Mouse (Mus musculus): ENCODE data around the gene Thop1. TPM values are rescaled to one million over a fixed set of nuclear protein-coding genes. Genes with fewer than 3 reads are reported as not detected.
"Not testable (repeated sequence)": the region's sequence is repeated elsewhere in the genome, so short reads cannot be mapped to it uniquely, and the experiment has no call there.

Thop1 gene
- polyA plus RNA-seq, 1 experiment, result 77.4 TPM

DNA sequence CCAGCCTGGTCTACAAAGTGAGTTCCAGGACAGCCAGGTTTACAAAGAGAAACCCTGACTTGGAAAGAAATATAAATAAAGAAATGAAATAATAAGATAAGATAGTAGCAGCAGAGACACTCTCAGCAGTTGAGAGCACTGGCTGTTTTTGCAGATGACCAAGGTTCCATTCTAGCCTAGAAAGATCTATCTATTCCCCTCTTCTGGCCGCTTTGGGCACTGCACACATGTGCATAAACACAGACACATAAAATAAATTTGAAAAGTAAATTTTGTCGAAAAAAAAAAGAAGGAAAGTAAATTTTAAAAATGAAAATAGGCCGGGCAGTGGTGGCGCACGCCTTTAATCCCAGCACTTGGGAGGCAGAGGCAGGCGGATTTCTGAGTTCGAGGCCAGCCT, 33.6 kb upstream of the Thop1 start:
- Histone ChIP-seq H3K27me3 (ENCODE audit: control insufficient read depth, insufficient read depth, low read length, poor library complexity, severe bottlenecking) (no peaks in the 10 kb centered on the region), H3K27ac (ENCODE audit: insufficient read depth, low read length) (no peak overlapping the region), H3K4me1 (ENCODE audit: control insufficient read depth, insufficient read depth, low read length) (no peaks in the 10 kb centered on the region), H3K4me3 (ENCODE audit: low read depth, low read length) (no peak overlapping the region), H3K9ac (ENCODE audit: low read depth, poor library complexity, severe bottlenecking) (no peak overlapping the region), H3K9me3 (replicated peaks; ENCODE audit: control insufficient read depth, insufficient read depth, low read length, poor library complexity, severe bottlenecking) (no peaks in the 10 kb centered on the region), H3K36me3 (ENCODE audit: control insufficient read depth, insufficient read depth, low read length, poor library complexity, severe bottlenecking) (no peaks in the 10 kb centered on the region)
- no peak for TF ChIP-seq POLR2A (IDR thresholded peaks at IDR 0.05; ENCODE audit: insufficient read depth, low read length)
- no peak for TF ChIP-seq CTCF (IDR thresholded peaks at IDR 0.05; ENCODE audit: low read depth, low read length)
- TF ChIP-seq EP300 (IDR thresholded peaks at IDR 0.05; ENCODE audit: insufficient read depth, low read depth, low read length), result no peak

- Histone ChIP-seq H3K27me3 (ENCODE audit: control insufficient read depth, insufficient read depth, low read length, poor library complexity, severe bottlenecking) (no peaks in the 10 kb centered on the region), H3K27ac (ENCODE audit: insufficient read depth, low read length) (no peak within 1 kb of the TSS)
- no peak for TF ChIP-seq CTCF (IDR thresholded peaks at IDR 0.05; ENCODE audit: low read depth, low read length)
- 0 out of 2 replicates have a peak, but pooled peaks have one; percentile 7 for TF ChIP-seq EP300 (IDR thresholded peaks at IDR 0.05; ENCODE audit: insufficient read depth, low read depth, low read length)
- peak; percentile 47 for TF ChIP-seq POLR2A (IDR thresholded peaks at IDR 0.05; ENCODE audit: insufficient read depth, low read length)
These were observed 32.8 kb upstream of the Thop1 start, which contains the start of gene Slc39a3 for GRCm38 (mm10) chr10:81036988-81037580. Gene Slc39a3, minus strand, starts transcription at chr10:81037426.

GRCm38 (mm10) chr10:81041458-81042175, 28.2 kb upstream of the Thop1 start:
- Histone ChIP-seq H3K9me3 (replicated peaks; ENCODE audit: control insufficient read depth, insufficient read depth, low read length, poor library complexity, severe bottlenecking) (no peaks in the 10 kb centered on the region), H3K27ac (ENCODE audit: insufficient read depth, low read length) (no peak overlapping the region), H3K4me1 (ENCODE audit: control insufficient read depth, insufficient read depth, low read length) (no peaks in the 10 kb centered on the region), H3K4me3 (ENCODE audit: low read depth, low read length) (no peak overlapping the region), H3K36me3 (ENCODE audit: control insufficient read depth, insufficient read depth, low read length, poor library complexity, severe bottlenecking) (peaks cover 24% of the 10 kb centered on the region), H3K27me3 (ENCODE audit: control insufficient read depth, insufficient read depth, low read length, poor library complexity, severe bottlenecking) (no peaks in the 10 kb centered on the region), H3K9ac (ENCODE audit: low read depth, poor library complexity, severe bottlenecking) (no peak overlapping the region)
- TF ChIP-seq EP300 (IDR thresholded peaks at IDR 0.05; ENCODE audit: insufficient read depth, low read depth, low read length) (no peak), POLR2A (IDR thresholded peaks at IDR 0.05; ENCODE audit: insufficient read depth, low read length) (no peak), CTCF (IDR thresholded peaks at IDR 0.05; ENCODE audit: low read depth, low read length) (peak; percentile 94)

More at GRCm38 (mm10) chr10:81036988-81037580, 32.8 kb upstream of the Thop1 start, which contains the start of gene Slc39a3:
- Histone ChIP-seq H3K4me1 (ENCODE audit: control insufficient read depth, insufficient read depth, low read length) (no peaks in the 10 kb centered on the region), H3K4me3 (ENCODE audit: low read depth, low read length) (peak within 1 kb of the TSS; percentile 79), H3K9me3 (replicated peaks; ENCODE audit: control insufficient read depth, insufficient read depth, low read length, poor library complexity, severe bottlenecking) (no peaks in the 10 kb centered on the region), H3K9ac (ENCODE audit: low read depth, poor library complexity, severe bottlenecking) (peak within 1 kb of the TSS; percentile 24; the same call in 1 of the 2 replicates), H3K36me3 (ENCODE audit: control insufficient read depth, insufficient read depth, low read length, poor library complexity, severe bottlenecking) (no peaks in the 10 kb centered on the region)

DNA sequence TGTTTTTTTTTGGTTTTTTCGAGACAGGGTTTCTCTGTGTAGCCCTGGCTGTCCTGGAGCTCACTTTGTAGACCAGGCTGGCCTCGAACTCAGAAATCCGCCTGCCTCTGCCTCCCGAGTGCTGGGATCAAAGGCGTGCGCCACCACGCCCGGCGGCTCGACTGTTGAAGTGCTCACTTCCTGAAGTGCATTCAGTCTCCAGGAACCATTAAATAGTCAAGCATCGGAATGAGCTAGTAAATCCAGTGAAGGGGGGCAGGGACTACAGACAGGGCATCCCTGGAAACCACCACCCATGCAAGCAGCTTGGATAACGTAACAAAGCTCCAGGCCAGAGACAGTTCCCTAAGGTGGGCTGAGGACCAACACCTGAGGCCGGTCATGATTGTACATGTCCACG, 24.6 kb upstream of the Thop1 start:
- not testable (repeated sequence) for H3K4me3 ChIP-seq (ENCODE audit: low read depth, low read length); H3K4me1 ChIP-seq (ENCODE audit: control insufficient read depth, insufficient read depth, low read length); H3K9ac ChIP-seq (ENCODE audit: low read depth, poor library complexity, severe bottlenecking); H3K27me3 ChIP-seq (ENCODE audit: control insufficient read depth, insufficient read depth, low read length, poor library complexity, severe bottlenecking); H3K9me3 ChIP-seq (replicated peaks; ENCODE audit: control insufficient read depth, insufficient read depth, low read length, poor library complexity, severe bottlenecking); H3K27ac ChIP-seq (ENCODE audit: insufficient read depth, low read length)
- H3K36me3 ChIP-seq (ENCODE audit: control insufficient read depth, insufficient read depth, low read length, poor library complexity, severe bottlenecking), result peaks cover 50% of the 10 kb centered on the region

GRCm38 (mm10) chr10:81050645-81051044, 19.2 kb upstream of the Thop1 start:
- Histone ChIP-seq H3K36me3 (ENCODE audit: control insufficient read depth, insufficient read depth, low read length, poor library complexity, severe bottlenecking) (peaks cover 49% of the 10 kb centered on the region), H3K4me3 (ENCODE audit: low read depth, low read length) (no peak overlapping the region), H3K9me3 (replicated peaks; ENCODE audit: control insufficient read depth, insufficient read depth, low read length, poor library complexity, severe bottlenecking) (no peaks in the 10 kb centered on the region), H3K9ac (ENCODE audit: low read depth, poor library complexity, severe bottlenecking) (no peak overlapping the region), H3K27me3 (ENCODE audit: control insufficient read depth, insufficient read depth, low read length, poor library complexity, severe bottlenecking) (no peaks in the 10 kb centered on the region), H3K27ac (ENCODE audit: insufficient read depth, low read length) (no peak overlapping the region), H3K4me1 (ENCODE audit: control insufficient read depth, insufficient read depth, low read length) (no peaks in the 10 kb centered on the region)
- peak; percentile 51 for TF ChIP-seq CTCF (IDR thresholded peaks at IDR 0.05; ENCODE audit: low read depth, low read length)
- TF ChIP-seq POLR2A (IDR thresholded peaks at IDR 0.05; ENCODE audit: insufficient read depth, low read length), result no peak

DNA sequence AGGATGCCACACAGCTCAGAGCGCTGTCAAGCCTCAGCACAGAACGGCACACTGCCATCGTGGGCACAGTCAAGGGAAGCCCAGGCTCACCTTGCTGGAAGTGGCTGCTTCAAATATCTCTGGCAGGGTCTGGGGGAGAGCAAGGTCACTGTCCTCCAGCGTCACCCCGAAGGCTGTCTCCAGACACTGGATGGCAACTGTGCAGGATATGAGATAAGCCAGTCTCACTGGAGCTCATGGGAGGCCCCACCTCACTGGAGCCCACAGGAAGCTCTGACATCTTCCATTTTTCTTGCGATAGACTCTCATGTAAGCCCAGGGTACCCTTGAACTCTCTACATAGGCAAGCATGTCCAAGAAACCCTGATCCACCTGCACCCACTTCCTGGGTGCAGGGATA, 18.7 kb upstream of the Thop1 start:
- no peaks in the 10 kb centered on the region for H3K27me3 ChIP-seq (ENCODE audit: control insufficient read depth, insufficient read depth, low read length, poor library complexity, severe bottlenecking)
- H3K27ac ChIP-seq (ENCODE audit: insufficient read depth, low read length), result no peak overlapping the region
- H3K9ac ChIP-seq (ENCODE audit: low read depth, poor library complexity, severe bottlenecking), result no peak overlapping the region
- peaks cover 44% of the 10 kb centered on the region for H3K36me3 ChIP-seq (ENCODE audit: control insufficient read depth, insufficient read depth, low read length, poor library complexity, severe bottlenecking)
- H3K4me1 ChIP-seq (ENCODE audit: control insufficient read depth, insufficient read depth, low read length), result no peaks in the 10 kb centered on the region
- TF ChIP-seq POLR2A (IDR thresholded peaks at IDR 0.05; ENCODE audit: insufficient read depth, low read length), result no peak
- TF ChIP-seq EP300 (IDR thresholded peaks at IDR 0.05; ENCODE audit: insufficient read depth, low read depth, low read length), result no peak
- no peak for TF ChIP-seq CTCF (IDR thresholded peaks at IDR 0.05; ENCODE audit: low read depth, low read length)
- no peak overlapping the region for H3K4me3 ChIP-seq (ENCODE audit: low read depth, low read length)
- no peaks in the 10 kb centered on the region for H3K9me3 ChIP-seq (replicated peaks; ENCODE audit: control insufficient read depth, insufficient read depth, low read length, poor library complexity, severe bottlenecking)

All from ES-Bruce4 (cell line).